In the genomic region with DNA sequence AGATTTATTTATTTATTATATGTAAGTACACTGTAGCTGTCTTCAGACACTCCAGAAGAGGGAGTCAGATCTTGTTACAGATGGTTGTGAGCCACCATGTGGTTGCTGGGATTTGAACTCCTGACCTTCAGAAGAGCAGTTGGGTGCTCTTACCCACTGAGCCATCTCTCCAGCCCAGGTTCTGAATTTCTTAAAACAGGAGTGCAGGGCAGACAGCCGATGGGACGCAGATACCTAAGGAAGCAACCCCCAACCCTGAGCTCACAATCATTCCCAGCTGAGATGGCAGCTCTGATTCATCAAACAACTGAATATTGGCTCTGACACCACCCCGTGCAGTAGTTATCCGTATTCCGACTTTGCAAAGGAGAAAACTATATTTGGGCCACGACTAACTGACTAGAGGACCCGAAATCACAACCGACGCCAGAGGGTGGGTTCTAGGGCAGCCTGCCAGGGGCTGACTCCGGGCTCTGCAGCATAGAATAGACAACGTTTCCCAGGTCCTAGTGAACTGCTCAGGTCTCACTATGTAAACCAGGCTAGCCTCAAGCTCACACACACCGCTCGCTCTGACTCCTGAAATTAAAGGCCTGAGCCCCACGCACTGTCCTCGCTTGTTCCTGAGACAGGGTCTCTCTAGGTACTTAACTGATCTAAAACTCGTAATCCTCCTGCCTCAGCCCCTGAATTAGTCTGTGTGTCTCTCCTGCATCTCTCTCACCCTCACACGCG, we compare ENCODE assay signal across 8 mouse cellular contexts. TPM values are rescaled to one million over a fixed set of nuclear protein-coding genes. Genes with fewer than 3 reads are reported as not detected.
DNase-seq lines count a peak whose midpoint lies in the region; ATAC-seq and TF ChIP-seq lines count a peak whose summit lies in the region.

No protein-coding gene starts in this region.

- H3K79me3 ChIP-seq in C2C12 (ENCODE audit: low read depth): peaks cover 10% of the 10 kb centered on the region

- H3K9me3 ChIP-seq in forebrain, embryonic 13.5 days (replicated peaks): no peaks in the 10 kb centered on the region
- no peaks in the 10 kb centered on the region for H3K9me3 ChIP-seq in liver, embryonic 14.5 days (ENCODE audit: control insufficient read depth, low read length)

- peak overlapping the region; percentile 77 for H3K9ac ChIP-seq in forebrain, embryonic 13.5 days
- peak overlapping the region; percentile 79 for H3K9ac ChIP-seq in liver, embryonic 14.5 days (replicated peaks)

- H3K79me2 ChIP-seq in C2C12 (ENCODE audit: control insufficient read depth, insufficient read depth): peaks cover 36% of the 10 kb centered on the region

- no peak for TF ChIP-seq EP300 in liver, embryonic 14.5 days (IDR thresholded peaks at IDR 0.05; ENCODE audit: low read depth)

- peak overlapping the region; percentile 57 for H3ac ChIP-seq in C2C12 (ENCODE audit: control insufficient read depth, insufficient read length, low read depth)

- peaks cover 5% of the 10 kb centered on the region for H3K36me3 ChIP-seq in C2C12 (ENCODE audit: control insufficient read depth, insufficient read depth)
- peaks cover 6% of the 10 kb centered on the region; the same call in 1 of the 2 replicates for H3K36me3 ChIP-seq in forebrain, embryonic 13.5 days (ENCODE audit: poor library complexity, severe bottlenecking)
- H3K36me3 ChIP-seq in liver, embryonic 14.5 days (replicated peaks; ENCODE audit: control insufficient read depth, insufficient read depth, low read depth): no peaks in the 10 kb centered on the region

- H3K4me1 ChIP-seq in forebrain, embryonic 13.5 days: peaks cover 8% of the 10 kb centered on the region
- peaks cover 3 to 4% of the 10 kb centered on the region in 2 experiments; a peak in 2 of 4 replicates for H3K4me1 ChIP-seq in liver, embryonic 14.5 days (replicated peaks; ENCODE audit: control insufficient read depth in 2 of 2, insufficient read depth in 2 of 2, low read length in 1 of 2)

- ATAC-seq in forebrain, embryonic 13.5 days: no peak; the same call in 1 of the 2 replicates
- ATAC-seq in liver, embryonic 14.5 days (ENCODE audit: insufficient read depth): no peak

- peak overlapping the region; percentile 61 for H3K4me2 ChIP-seq in forebrain, embryonic 13.5 days
- peak overlapping the region; percentile 89 for H3K4me2 ChIP-seq in liver, embryonic 14.5 days (ENCODE audit: low read depth)

- peak; percentile 89 for DNase-seq in heart, adult 11 months
- DNase-seq in heart, adult 18-20 months: no peak
- DNase-seq in liver, embryonic 14.5 days (ENCODE audit: low read depth in 3 of 3, low spot score in 3 of 3): no peak
- no peak for DNase-seq in ovary, postnatal 36 days (ENCODE audit: low spot score)
- DNase-seq in right cerebral cortex, adult 2 months (ENCODE audit: low spot score in 2 of 2): no peak
- DNase-seq in kidney, adult 18-20 months: no peak

- H3K4me3 ChIP-seq in C2C12 (ENCODE audit: insufficient read depth, poor library complexity, severe bottlenecking): peak overlapping the region; percentile 61
- peak overlapping the region; percentile 64 for H3K4me3 ChIP-seq in forebrain, embryonic 13.5 days
- H3K4me3 ChIP-seq in liver, embryonic 14.5 days (ENCODE audit: insufficient read depth in 1 of 2, low read depth in 2 of 2, low read length in 2 of 2): peak overlapping the region; percentile 71 to 76

- WGBS in forebrain, embryonic 13.5 days: 64% methylated on average over 18 of the region's 18 CpGs
- WGBS in liver, embryonic 14.5 days (ENCODE audit: insufficient replicate concordance): 71% methylated on average over 18 of the region's 18 CpGs

- H3K27ac ChIP-seq in forebrain, embryonic 13.5 days: no peak overlapping the region
- H3K27ac ChIP-seq in liver, embryonic 14.5 days: no peak overlapping the region; the same call in 1 of the 2 replicates

- H3K27me3 ChIP-seq in C2C12 (ENCODE audit: control insufficient read depth, insufficient read depth, insufficient read length): no peaks in the 10 kb centered on the region
- no peaks in the 10 kb centered on the region for H3K27me3 ChIP-seq in forebrain, embryonic 13.5 days
- H3K27me3 ChIP-seq in liver, embryonic 14.5 days (ENCODE audit: control insufficient read depth, insufficient read depth, low read length): no peaks in the 10 kb centered on the region

- no peak for TF ChIP-seq CTCF in C2C12 (IDR thresholded peaks at IDR 0.05; ENCODE audit: control insufficient read depth, insufficient read depth, insufficient read length)
- TF ChIP-seq CTCF in liver, embryonic 14.5 days (IDR thresholded peaks at IDR 0.05; ENCODE audit: low read depth): no peak

TF ChIP-seq in C2C12, 6 proteins besides CTCF, POLR2A, EP300 and RAD21:
- TF ChIP-seq MAX (IDR thresholded peaks at IDR 0.05) (no peak), USF1 (IDR thresholded peaks at IDR 0.05; ENCODE audit: low read depth) (no peak), CEBPB (IDR thresholded peaks at IDR 0.05; ENCODE audit: low read depth) (no peak), MYOG (IDR thresholded peaks at IDR 0.05; ENCODE audit: control insufficient read depth, extremely low read depth, insufficient read length) (no peak), FOSL1 (IDR thresholded peaks at IDR 0.05; ENCODE audit: insufficient read depth, low read length, poor library complexity, severe bottlenecking) (no peak), MYOD1 (IDR thresholded peaks at IDR 0.05; ENCODE audit: control insufficient read depth, insufficient read length, low read depth) (no peak)

RNA-seq across cellular contexts. Expression of a gene that starts 1.1 kb away (rescaled TPM):
- total RNA-seq in heart, adult 18-20 months (2021): 1 to 10 TPM; 7.2 to 8.6 TPM
- polyA plus RNA-seq in C2C12 (2012; fragmentation: generic; extraction: Trizol): 32.5 TPM
- 38.7 and 40.7 TPM in 2 replicates for polyA plus RNA-seq in forebrain, embryonic 13.5 days (2015; fragmentation: Nextera tagmentation; extraction: Ambion mirVana)
- 7.6 and 12.3 TPM in 2 replicates for polyA plus RNA-seq in liver, embryonic 14.5 days (2012; rRNA removed)
- polyA plus RNA-seq in liver, embryonic 14.5 days (2014; fragmentation: Nextera tagmentation; extraction: Ambion mirVana): 17.3 and 18.0 TPM in 2 replicates

RNA-seq across cellular contexts. Expression of a gene that starts 9.7 kb away (rescaled TPM):
- total RNA-seq in heart, adult 18-20 months (2021): not detected
- 0.20 TPM for polyA plus RNA-seq in C2C12 (2012; fragmentation: generic; extraction: Trizol)
- 0.28 TPM in 1 of 2 replicates, not detected in the other for polyA plus RNA-seq in forebrain, embryonic 13.5 days (2015; fragmentation: Nextera tagmentation; extraction: Ambion mirVana)
- polyA plus RNA-seq in liver, embryonic 14.5 days (2012; rRNA removed): not detected in 2 replicates
- polyA plus RNA-seq in liver, embryonic 14.5 days (2014; fragmentation: Nextera tagmentation; extraction: Ambion mirVana): not detected in 2 replicates

RNA-seq across cellular contexts. Expression of a gene that starts 30.3 kb away (rescaled TPM):
- total RNA-seq in heart, adult 18-20 months (2021): 10 to 100 TPM; 39.8 to 52.0 TPM
- polyA plus RNA-seq in C2C12 (2012; fragmentation: generic; extraction: Trizol): 346 TPM
- polyA plus RNA-seq in forebrain, embryonic 13.5 days (2015; fragmentation: Nextera tagmentation; extraction: Ambion mirVana): 96.4 and 107 TPM in 2 replicates
- polyA plus RNA-seq in liver, embryonic 14.5 days (2012; rRNA removed): 41.8 and 44.6 TPM in 2 replicates
- 23.2 and 25.5 TPM in 2 replicates for polyA plus RNA-seq in liver, embryonic 14.5 days (2014; fragmentation: Nextera tagmentation; extraction: Ambion mirVana)

RNA-seq across cellular contexts. Expression of a gene that starts 32.3 kb away (rescaled TPM):
- total RNA-seq in heart, adult 18-20 months (2021): 10 to 100 TPM; 37.8 to 45.1 TPM
- 13.1 TPM for polyA plus RNA-seq in C2C12 (2012; fragmentation: generic; extraction: Trizol)
- polyA plus RNA-seq in forebrain, embryonic 13.5 days (2015; fragmentation: Nextera tagmentation; extraction: Ambion mirVana): 24.4 and 25.4 TPM in 2 replicates
- 11.2 and 13.1 TPM in 2 replicates for polyA plus RNA-seq in liver, embryonic 14.5 days (2012; rRNA removed)
- polyA plus RNA-seq in liver, embryonic 14.5 days (2014; fragmentation: Nextera tagmentation; extraction: Ambion mirVana): 13.2 and 13.6 TPM in 2 replicates

RNA-seq across cellular contexts. Expression of a gene that starts 36.6 kb away (rescaled TPM):
- 10 to 100 TPM; 21.2 to 22.6 TPM for total RNA-seq in heart, adult 18-20 months (2021)
- 40.3 TPM for polyA plus RNA-seq in C2C12 (2012; fragmentation: generic; extraction: Trizol)
- polyA plus RNA-seq in forebrain, embryonic 13.5 days (2015; fragmentation: Nextera tagmentation; extraction: Ambion mirVana): 46.1 and 47.8 TPM in 2 replicates
- polyA plus RNA-seq in liver, embryonic 14.5 days (2012; rRNA removed): 11.4 and 12.2 TPM in 2 replicates
- 14.9 and 15.4 TPM in 2 replicates for polyA plus RNA-seq in liver, embryonic 14.5 days (2014; fragmentation: Nextera tagmentation; extraction: Ambion mirVana)
